Mouse (Mus musculus) retina, postnatal 7 days (tissue): ENCODE results near the gene Igsf21.

Experiments used
- DNase-seq: peaks from one replicate; pipeline ENCODE4 v3.0.0-alpha.2; 2012; ENCODE audit warnings: low read depth, low spot score

Gene Igsf21

DNA sequence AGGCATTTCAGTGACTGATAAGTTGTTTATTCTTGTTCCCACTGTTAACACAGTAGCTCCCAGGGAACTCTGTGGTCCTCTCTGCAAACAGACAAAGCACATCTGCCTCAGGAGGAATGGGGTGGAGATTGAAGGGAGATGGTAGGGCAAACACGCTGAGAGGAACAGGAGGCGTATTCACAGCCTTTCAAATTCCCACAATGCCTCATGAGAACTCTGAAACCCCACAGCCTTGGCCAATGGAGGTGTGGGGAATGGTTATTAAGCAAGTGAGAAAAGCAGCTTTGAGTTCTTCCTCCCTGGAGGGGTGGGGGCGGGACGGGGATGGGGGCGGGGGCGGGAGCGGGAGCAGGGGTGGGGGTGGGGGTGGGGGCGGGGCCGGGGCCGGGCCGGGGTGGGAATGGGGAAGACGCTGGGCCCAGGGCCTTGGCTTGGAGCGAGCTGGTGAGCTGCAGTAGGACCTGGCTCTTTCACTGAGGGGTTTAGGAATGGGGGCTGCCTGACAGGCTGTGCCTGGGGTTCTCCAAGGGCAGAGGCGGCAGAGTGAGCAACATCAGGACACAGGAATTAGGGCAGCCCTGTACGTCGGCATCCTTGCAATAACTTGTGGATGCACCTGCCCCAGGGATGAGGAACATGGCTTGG is 253.4 kb downstream of the Igsf21 start:
- no peak for DNase-seq

DNA sequence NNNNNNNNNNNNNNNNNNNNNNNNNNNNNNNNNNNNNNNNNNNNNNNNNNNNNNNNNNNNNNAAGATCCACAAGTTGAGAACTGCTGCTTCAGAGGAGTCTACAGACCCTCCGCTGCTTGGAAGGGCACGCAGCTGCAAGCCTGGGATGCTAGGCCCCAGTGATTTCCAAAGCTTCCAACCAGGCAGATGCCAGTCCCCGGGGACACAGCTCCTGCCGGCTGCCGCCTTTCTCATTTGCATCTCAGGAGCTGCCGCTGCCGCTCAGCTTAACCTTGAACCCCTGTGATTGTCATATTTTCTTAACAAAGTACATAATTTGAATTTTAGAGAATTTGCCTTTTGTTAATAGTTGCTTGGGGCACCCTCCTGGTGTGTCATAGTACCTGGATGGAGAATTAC is 259.7 kb downstream of the Igsf21 start:
- DNase-seq, result no peak

DNA sequence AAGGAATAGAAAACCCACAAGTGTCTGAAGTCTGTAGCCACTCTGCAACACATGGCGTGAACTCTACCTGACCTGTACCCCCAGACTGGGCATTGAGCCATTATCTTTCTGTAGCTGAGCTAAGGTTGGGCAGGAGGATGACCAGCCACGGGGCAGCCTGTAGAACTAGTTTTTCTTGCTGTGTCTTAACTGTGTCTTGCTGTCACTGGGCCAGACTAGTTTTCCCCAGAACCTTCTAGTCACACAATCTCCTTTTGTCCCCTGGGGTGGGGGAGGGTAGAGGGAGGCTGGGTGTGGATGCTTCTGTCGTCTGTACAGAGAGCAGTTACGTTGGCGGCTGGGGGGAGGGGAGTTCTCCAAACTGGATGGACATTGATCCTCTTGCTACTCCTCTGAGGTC is 267.9 kb downstream of the Igsf21 start:
- no peak for DNase-seq

DNA sequence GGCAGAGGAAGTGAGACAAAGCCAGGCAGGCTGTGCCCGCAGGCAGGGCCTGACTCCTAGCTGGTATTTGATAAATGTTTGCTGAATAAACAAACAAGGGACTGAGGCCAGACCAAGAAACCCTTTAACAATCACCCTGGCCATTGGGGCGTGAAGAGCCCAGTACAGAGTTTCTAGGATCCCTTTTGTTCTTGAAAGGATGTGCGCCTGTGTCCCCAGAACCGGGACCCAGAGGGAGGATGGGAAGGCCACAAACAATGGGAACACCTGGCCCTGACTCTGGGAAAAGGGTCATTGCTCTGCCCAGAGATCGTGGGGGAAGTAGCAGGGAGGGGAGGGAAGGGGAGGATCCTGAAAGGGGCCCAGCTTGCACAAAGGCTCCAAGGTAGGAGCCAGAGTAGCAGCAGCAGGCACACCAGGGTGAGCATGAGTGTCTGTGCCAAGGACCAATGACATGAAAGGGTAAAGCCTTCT is 269.2 kb downstream of the Igsf21 start:
- DNase-seq, result no peak
